Mouse (Mus musculus): ENCODE results near the gene Src.

- TF ChIP-seq CHD2 (IDR thresholded peaks at IDR 0.05; ENCODE audit: low read depth, low read length) (no peak), ZC3H11A (IDR thresholded peaks at IDR 0.05; ENCODE audit: borderline replicate concordance, low read depth, low read length) (no peak)
These were observed 5.7 kb upstream of the Src start for GRCm38 (mm10) chr2:157412497-157412896.
